Mouse (Mus musculus) ovary, adult 18-20 months (tissue): Measurements from ENCODE around the gene Gpr174.
"Not testable (repeated sequence)": the region's sequence is repeated elsewhere in the genome, so short reads cannot be mapped to it uniquely, and the experiment has no call there.

Experiments
- DNase-seq: peaks from one replicate; pipeline ENCODE4 v3.0.0; 2022; ENCODE audit warnings: low spot score, mixed read lengths

Gene Gpr174

DNA sequence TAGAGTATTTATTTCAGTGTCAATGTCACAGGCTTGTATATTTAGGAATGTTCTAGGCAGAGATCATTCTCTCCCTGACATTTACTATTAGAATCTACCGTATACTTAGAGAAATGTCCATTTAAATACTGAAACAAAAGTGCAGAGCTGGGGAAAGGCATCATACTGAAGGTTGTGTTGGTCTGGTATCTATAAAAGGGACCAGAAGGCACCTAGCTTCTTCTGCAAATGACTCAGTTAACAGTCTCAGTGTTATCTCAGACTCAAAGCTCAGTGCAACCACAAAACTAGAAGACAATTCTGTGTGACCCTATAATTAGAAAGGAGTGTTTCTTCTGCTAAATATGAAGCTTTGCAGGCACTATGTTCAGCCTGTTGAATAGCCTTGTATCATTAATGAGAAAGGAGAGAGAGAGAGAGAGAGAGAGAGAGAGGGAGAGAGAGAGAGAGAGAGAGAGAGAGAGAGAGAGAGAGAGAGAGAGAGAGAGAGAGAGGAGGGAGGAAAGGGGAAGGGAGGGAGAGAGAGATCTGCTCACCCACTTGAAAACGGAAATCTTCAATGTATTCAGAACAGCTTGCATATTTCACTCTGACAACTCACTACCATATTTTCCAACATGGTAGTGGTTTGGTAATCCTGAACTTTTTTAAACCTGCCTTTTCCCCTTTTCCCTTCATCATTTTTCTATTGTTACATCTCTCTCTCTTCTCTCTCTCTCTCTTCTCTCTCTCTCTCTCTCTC, at the start of gene Gpr174:
Gene Gpr174 (plus strand): TSS at position 393 of the 742 bp plus-strand sequence.
- no peak for DNase-seq

DNA sequence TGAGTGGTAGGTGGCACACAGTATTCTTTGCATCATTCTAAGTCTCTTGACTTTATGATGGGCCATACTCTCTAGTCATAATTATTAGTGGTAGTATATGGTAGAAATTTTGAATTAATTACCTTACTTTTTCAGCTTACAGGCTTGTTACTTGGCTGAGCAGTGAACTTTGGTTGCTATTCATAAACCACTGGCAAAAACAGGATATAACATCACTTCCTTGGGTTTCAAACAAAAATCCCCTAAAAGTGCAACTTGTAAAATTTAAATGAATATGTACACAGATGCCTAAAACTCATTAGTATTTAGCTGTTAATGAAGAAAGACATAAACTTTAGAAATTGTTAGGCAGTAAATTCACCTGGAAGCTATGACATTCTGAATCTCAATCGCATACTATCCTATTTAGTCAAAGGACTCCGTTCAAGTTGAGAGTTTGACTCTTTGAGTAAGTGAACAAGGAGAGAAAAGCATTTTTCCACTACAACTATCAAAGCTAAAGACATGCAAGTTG, 38.0 kb upstream of the Gpr174 start:
- DNase-seq: no peak

DNA sequence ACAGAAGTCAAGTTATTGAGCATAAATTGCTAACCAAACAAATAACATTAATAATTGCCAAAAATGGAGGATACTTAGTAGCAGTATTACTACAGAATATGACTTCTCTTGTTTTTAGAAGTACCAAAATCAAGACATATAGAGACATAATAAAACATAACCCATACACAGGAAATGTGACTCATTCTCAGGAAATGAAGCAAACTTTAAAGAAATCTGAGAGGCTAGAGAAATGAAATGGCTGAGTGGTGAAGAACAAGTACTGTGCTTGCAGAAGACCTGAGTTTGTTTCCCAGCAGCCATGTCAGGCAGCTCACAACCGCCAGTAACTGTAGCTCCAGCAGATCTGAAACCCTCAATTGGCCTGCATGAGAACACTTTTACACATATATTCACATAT, 30.8 kb upstream of the Gpr174 start:
- DNase-seq: no peak

DNA sequence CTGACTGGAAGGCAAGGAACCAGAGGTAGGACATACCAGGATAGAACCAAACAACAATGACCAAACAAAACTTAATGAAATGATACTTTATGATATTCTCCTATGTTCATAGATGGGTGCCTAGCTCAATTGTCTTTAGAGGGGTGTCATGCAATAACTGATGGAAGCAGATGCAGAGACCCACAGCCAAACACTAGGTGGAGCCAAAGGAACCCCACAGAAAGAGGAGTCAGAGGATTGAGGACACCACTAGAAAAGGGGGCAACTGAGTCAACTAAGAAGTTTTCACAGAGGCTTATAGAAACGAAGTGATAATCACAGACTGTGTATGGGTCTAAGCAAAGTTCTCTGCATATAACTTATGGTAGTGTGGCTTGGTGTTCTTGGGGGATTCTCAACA, 24.5 kb upstream of the Gpr174 start:
- no peak for DNase-seq

DNA sequence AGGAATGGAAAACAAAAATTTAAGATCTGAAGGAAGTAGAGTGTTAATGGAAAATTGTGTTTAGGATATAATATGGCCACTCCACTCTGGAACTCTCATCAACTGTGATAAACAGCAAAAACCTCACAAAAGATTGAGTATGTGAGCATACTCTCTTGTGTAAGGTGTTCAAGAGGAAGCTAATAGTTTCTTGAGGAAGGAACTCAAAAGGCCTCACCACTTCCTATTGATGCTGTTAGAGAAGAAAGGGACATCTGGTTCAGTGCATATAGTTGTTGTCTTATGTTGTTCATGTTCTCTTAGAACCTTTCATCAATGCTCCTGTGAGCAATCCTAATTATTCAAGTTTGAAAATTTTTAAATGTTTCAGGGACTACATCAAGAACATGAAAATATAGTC, 21.0 kb upstream of the Gpr174 start:
- no peak for DNase-seq

DNA sequence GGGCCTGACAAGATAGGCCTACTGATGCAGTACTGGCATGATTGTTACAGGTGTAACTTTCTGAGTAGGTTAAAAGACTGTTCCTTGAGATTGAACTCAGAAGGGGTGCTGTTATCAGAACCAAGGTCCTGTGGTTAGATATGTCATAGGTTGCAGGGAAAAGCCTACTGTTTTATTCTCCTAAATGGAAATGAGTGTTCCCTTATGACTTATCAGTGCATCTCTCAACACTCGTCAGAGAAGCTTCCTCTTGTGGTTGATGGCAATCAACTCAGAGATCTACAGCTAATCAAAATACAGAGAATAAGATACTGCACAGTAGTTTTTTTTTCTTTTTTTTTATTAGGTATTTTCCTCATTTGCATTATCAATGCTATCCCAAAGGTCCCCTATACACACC, 19.2 kb upstream of the Gpr174 start:
- no peak for DNase-seq

DNA sequence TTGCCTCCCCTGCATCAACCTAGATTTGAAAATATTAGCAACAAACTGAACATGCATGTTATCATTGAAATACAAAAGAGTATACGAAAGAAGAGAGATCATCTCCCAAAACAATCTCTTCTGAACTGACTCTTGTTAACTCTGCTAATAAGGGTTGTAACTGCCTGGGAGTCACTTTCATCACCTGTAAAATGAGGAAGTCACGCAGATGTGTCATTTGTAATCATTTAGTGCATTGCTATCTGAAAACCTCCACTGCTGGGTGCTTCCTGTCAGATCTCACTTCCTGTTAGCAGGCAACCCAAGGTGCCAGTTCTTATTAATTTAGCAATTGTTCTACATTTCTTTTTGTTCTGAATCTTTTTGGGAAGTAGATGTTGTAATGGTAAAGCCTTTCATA, 5.3 kb upstream of the Gpr174 start:
- no peak for DNase-seq

DNA sequence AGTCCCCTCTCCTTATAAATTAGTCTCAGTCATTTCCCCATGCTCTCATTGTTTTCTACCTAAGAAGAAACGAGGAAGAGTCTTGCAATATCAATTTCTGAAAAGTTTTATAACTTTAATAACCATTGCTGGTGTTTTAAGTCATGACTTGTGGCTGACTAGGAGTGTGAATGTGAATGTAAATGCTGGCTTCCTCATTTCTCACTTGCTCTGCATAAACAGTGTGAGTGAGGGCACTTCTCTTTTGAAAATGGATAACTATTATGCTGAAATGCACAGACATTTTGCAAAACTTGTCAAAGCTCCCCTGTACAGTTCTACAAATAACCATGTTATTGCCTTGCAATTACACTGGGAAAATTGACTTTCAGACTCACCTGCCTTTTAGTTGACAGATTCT, 8.9 kb downstream of the Gpr174 start:
- DNase-seq: no peak

DNA sequence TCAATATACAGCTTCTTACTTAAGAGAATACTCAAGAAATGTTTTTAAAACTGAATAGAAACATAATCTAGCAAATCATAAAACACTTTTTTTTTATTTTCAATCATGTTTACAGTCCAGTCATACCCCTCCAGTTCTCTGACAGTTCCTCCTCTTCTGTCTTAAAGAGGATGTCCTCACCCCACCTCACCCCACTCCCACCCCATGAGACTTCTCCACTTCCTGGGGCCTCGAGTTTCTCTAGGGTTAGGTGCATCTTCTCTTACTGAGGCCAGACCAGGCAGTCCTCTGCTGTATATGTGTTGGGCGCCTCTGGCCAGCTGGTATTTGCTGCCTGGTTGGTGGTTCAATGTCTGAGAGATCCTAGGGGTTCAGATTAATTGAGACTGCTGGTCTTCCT, 21.9 kb downstream of the Gpr174 start:
- DNase-seq: no peak

DNA sequence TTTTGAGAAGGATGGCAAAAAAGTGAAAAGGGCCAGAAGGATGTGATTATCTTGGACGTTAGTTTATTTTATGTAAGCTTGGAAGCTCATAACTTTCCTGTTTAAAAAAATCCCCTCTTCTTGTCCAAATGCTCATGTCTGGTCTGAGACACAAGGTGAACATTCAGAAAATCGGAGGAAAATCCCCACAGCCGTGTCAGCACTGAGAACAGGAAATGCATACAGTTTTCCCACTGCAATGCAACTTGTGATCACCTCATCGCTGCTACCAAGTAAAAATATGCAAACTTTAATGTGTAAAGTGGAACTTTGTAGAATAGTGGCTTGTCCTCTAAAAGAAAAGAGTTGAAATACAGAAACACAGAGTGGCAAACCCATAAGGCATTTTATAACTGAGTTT, 28.5 kb downstream of the Gpr174 start:
- DNase-seq: no peak

DNA sequence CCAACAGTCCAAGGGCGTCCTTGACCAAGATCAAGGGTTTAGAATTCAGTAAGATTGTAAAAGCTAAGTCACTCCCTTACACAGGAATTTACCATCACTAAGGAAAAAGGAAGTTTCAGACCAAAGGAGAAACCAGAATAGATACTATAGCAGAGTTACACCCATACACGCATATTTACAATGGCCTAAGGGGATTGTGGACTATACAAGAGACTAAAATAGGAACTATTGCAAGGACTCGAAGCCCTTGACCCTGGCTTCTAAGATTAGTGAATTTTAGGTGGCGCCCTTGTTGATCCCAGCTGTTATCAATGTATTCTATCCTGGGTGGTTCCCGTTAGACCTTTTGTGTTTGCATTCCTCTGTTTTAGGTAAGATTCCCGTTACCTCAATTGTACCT, 42.2 kb downstream of the Gpr174 start:
- not testable (repeated sequence) for DNase-seq

DNA sequence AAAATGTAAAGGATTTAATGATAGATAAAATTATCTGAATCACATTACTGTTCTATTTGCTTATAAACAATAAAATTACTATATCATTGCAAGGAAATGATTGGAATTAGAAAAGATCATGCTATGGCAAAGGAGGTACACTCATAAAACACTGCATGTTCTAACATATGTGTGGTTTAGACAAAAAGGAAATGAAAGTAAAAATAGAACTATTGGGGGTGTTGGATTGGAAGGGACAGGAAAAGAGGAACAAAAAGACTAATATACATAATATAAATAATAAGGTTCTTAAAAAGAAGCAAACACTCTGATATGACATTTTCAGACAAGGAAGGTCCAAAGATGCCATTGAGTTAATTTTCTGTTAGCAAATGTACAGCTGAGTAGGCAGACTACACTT, 43.1 kb downstream of the Gpr174 start:
- DNase-seq: no peak

DNA sequence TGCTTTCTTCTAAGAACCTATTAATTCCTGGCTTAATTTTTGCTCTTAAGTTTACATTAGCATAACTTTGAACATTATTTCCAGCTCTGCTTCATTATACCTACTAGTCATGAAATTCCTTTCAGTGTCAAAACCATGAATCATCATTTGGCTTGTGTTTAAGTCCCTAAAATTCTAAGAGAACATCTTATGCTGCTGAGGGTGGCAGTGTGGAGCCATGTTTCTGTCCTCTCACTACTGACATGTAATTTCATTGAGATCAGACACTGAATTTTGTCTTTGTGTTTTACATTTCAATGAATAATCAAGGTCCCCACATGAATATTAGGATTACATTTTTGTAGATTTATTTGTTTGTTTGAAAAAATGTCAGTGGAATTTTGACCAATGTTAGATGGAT, 50.8 kb downstream of the Gpr174 start:
- no peak for DNase-seq

DNA sequence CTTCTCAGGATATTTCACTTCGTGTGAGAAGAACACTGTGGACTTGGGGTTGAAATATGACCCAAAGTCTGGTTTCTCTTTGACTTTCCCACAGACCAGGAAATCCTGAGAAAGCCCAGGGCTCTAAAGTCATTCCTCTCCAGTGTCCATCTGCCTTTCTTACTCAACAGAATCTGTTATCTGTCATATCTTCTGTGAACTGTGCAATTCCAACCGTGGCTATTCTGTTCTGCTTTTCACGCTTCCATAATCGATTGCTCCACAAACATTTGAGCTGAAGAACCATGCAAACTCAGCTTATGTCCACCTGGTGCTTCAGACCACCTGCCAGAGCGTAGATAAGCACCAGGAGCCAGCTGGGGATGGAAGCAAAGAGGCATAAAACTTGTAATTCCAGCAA, 56.9 kb downstream of the Gpr174 start:
- no peak for DNase-seq

DNA sequence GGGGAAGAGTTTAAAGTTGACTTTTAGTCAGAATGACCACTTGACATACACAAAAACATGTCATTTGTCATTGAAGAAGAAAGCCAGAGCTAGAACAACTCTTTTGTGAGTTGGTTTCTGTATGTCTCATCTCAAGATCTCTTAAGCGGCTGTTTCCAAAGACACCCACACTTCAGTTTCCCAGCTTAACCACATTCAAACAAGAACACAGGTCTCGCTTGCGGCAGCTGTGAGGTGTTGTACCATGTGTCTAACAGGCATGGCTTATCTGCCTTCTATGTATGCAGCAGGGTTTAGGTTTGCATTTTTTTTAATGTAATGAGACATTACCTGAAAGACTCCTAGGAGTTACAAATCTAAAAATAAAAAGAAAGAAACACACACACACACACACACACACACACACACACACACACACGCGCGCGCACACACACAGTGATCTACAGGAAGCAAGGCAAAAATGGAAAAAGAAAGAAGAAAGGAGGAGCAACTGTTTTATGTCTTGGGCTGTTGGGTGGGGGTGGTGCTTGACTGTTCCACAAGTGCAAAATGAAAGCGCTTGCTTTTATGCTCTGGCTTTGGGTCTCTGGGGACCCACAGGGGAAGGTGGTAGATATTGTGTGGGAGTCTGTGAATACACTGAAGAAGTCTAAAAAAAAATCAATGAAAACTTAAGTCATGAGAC, 70.2 kb downstream of the Gpr174 start:
- DNase-seq: no peak

DNA sequence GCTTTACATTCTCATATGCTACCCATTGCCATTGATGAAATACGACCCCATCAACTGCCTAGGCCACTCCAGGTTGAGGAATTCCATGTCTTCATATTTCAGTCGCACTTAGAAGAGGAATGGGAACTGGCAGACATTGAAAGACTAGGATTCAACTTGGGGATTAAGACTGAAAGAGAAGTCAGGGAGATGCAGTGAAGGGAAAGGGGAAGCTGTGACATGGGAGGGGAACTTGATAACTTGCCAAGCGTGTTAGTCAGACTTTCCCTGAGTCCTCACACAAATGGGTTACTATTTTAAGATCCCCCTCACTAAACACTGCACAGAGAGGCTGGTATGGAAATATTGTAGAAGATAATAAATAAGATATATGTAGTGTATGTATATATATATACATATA, 74.2 kb downstream of the Gpr174 start:
- no peak for DNase-seq

DNA sequence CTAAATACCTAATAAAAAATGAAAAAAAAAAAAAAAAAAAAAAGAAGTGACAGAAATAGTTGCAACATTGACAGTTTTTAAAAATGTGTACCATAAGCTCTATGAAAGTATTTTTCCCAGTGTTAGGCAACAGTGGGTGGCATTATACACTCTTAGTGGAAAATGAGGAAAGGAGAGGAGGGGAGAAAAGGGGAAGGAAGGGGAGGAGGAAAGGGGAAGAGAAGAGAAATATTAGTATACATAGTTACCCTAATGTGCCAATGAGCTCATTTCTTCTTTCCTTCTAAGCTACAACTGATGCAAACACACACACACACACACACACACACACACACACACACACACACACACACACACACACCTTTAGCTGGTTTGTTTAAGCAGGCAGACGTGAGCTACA, 80.9 kb downstream of the Gpr174 start:
- DNase-seq: no peak

DNA sequence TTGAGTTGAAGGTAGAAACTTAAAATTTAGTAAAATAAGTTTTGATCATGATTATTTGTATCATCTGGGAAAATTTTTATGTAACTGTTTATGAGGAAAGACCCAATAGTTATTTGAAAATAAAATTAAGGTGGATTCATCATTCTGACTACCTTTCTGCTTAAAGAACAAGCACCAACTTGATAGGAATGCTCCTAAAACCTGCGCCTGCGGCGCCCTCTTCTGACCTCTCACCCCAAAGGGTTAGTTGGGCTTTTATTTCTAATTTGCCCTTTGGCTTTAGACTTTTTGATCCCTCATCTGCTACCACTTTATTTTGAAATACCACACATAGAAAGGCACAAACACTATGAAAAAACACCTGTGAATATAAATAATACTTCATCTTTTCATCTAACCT, 86.3 kb downstream of the Gpr174 start:
- DNase-seq: no peak
